Comparison of ENCODE assay signal across 14 mouse cellular contexts in the genomic region with DNA sequence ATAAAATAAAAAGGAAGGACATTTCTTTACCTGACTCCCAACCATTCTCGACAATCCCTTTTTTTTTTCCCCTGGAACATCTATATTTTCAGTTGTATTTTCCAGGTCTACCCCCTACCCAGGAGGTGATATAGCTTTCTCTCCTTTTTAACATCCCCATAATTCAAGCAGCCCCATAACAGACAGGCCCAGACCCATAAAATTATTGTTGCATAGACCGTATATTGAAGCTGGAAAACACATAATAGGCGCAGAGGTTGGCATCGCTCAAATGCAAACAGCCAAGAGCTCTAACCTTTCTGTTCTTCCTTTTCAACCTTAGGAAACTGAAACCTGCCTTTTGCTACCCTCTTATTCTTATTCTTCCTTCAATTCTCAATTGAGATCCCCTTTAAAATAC.
DNase-seq lines count a peak whose midpoint lies in the region; ATAC-seq and TF ChIP-seq lines count a peak whose summit lies in the region.
"Had no signal": no experiment of that assay in that cellular context is flagged by ENCODE, and none has a peak within 500 bp of the region (broad histone marks: within the 10 kb centered on the region; RNA-seq: fewer than 3 reads in every experiment).

No protein-coding gene starts in this region.

- H3K4me2 ChIP-seq in forebrain, embryonic 13.5 days = peak overlapping the region; percentile 65
- peak overlapping the region; percentile 55 for H3K4me2 ChIP-seq in hindbrain, embryonic 14.5 days (replicated peaks)
- H3K4me2 ChIP-seq in midbrain, embryonic 15.5 days = peak overlapping the region; percentile 50
- H3K4me2 ChIP-seq: heart, embryonic 15.5 days had no signal

- H3K27ac ChIP-seq in cortical plate, adult 2 months (ENCODE audit: insufficient read depth, low read length) = peak overlapping the region; percentile 34; the same call in 1 of the 2 replicates
- H3K27ac ChIP-seq in forebrain, embryonic 13.5 days = peak overlapping the region; percentile 95
- H3K27ac ChIP-seq in hindbrain, embryonic 14.5 days = peak overlapping the region; percentile 97
- peak overlapping the region; percentile 90 for H3K27ac ChIP-seq in midbrain, embryonic 15.5 days
- H3K27ac ChIP-seq: heart, embryonic 15.5 days had no signal

- DNase-seq in hindbrain, embryonic 14.5 days (ENCODE audit: low spot score) = no peak
- DNase-seq in adrenal gland, adult (ENCODE audit: inconsistent age in 2 of 2, low spot score in 1 of 2) = no peak
- no peak for DNase-seq in heart, adult 11 months
- DNase-seq in heart, adult 18-20 months = no peak
- no peak for DNase-seq in Muller cell, postnatal 12 days (ENCODE audit: inconsistent ontology term)
- DNase-seq: adrenal gland, postnatal 10 days; kidney, adult 8-10 months; liver; lung, adult 18-20 months; lung, postnatal 4 days had no signal

- H3K9me3 ChIP-seq in forebrain, embryonic 13.5 days (replicated peaks) = no peaks in the 10 kb centered on the region
- no peaks in the 10 kb centered on the region for H3K9me3 ChIP-seq in hindbrain, embryonic 14.5 days (ENCODE audit: control insufficient read depth, low read length)
- no peaks in the 10 kb centered on the region for H3K9me3 ChIP-seq in midbrain, embryonic 15.5 days
- H3K9me3 ChIP-seq: heart, embryonic 15.5 days had no signal

- peak; percentile 34 for ATAC-seq in forebrain, embryonic 13.5 days
- peak; percentile 41; the same call in 1 of the 2 replicates for ATAC-seq in hindbrain, embryonic 14.5 days (ENCODE audit: low FRiP score)
- peak; percentile 38 for ATAC-seq in midbrain, embryonic 15.5 days (replicated peaks)

- H3K4me1 ChIP-seq in cortical plate, adult 2 months (ENCODE audit: control insufficient read depth, insufficient read depth, low read length) = peaks cover 4% of the 10 kb centered on the region; the same call in 1 of the 2 replicates
- peaks cover 53% of the 10 kb centered on the region for H3K4me1 ChIP-seq in forebrain, embryonic 13.5 days
- H3K4me1 ChIP-seq in hindbrain, embryonic 14.5 days (replicated peaks; ENCODE audit: control insufficient read depth, insufficient read depth, low read length) = peaks cover 60% of the 10 kb centered on the region
- H3K4me1 ChIP-seq in midbrain, embryonic 15.5 days = peaks cover 35% of the 10 kb centered on the region
- H3K4me1 ChIP-seq: heart, embryonic 15.5 days had no signal

- peak overlapping the region; percentile 40; the same call in 1 of the 2 replicates for H3K9ac ChIP-seq in forebrain, embryonic 13.5 days
- H3K9ac ChIP-seq in hindbrain, embryonic 14.5 days = peak overlapping the region; percentile 43
- H3K9ac ChIP-seq in midbrain, embryonic 15.5 days = peak overlapping the region; percentile 41; the same call in 1 of the 2 replicates
- H3K9ac ChIP-seq: heart, embryonic 15.5 days had no signal

- no peak overlapping the region; the same call in 1 of the 2 replicates for H3K4me3 ChIP-seq in cortical plate, adult 2 months (ENCODE audit: insufficient read depth, low read length)
- peak overlapping the region; percentile 41 for H3K4me3 ChIP-seq in forebrain, embryonic 13.5 days
- H3K4me3 ChIP-seq in hindbrain, embryonic 14.5 days (replicated peaks; ENCODE audit: low read length) = peak overlapping the region; percentile 32
- peak overlapping the region; percentile 36 for H3K4me3 ChIP-seq in midbrain, embryonic 15.5 days
- H3K4me3 ChIP-seq: heart, embryonic 15.5 days had no signal

- no peak for TF ChIP-seq POLR2A in cortical plate, adult 2 months (IDR thresholded peaks at IDR 0.05; ENCODE audit: extremely low read depth, insufficient read depth, low read length)

- TF ChIP-seq CTCF in cortical plate, adult 2 months (IDR thresholded peaks at IDR 0.05; ENCODE audit: extremely low read depth, insufficient read depth, low read length) = no peak

- H3K27me3 ChIP-seq in forebrain, embryonic 13.5 days = no peaks in the 10 kb centered on the region
- H3K27me3 ChIP-seq in hindbrain, embryonic 14.5 days (ENCODE audit: control insufficient read depth, insufficient read depth, low read length) = no peaks in the 10 kb centered on the region
- H3K27me3 ChIP-seq in midbrain, embryonic 15.5 days (replicated peaks) = no peaks in the 10 kb centered on the region
- H3K27me3 ChIP-seq: heart, embryonic 15.5 days had no signal

- peaks cover 11% of the 10 kb centered on the region for H3K36me3 ChIP-seq in forebrain, embryonic 13.5 days (ENCODE audit: poor library complexity, severe bottlenecking)
- H3K36me3 ChIP-seq in hindbrain, embryonic 14.5 days (replicated peaks; ENCODE audit: control insufficient read depth, insufficient read depth) = peaks cover 17% of the 10 kb centered on the region
- H3K36me3 ChIP-seq in midbrain, embryonic 15.5 days (replicated peaks) = no peaks in the 10 kb centered on the region
- H3K36me3 ChIP-seq: heart, embryonic 15.5 days had no signal

- 43% methylated on average over 4 of the region's 4 CpGs for WGBS in forebrain, embryonic 13.5 days
- 43% methylated on average over 4 of the region's 4 CpGs for WGBS in hindbrain, embryonic 14.5 days
- WGBS in midbrain, embryonic 15.5 days = 38% methylated on average over 4 of the region's 4 CpGs

Comparison
In these comparisons a context has a peak if more than half of its experiments do, and no peak if none do; other contexts are left out.
1. H3K27ac ChIP-seq: peak in every context shown above with its lines; median percentile 97 in hindbrain, embryonic 14.5 days; 95 in forebrain, embryonic 13.5 days; 90 in midbrain, embryonic 15.5 days; 34 in cortical plate, adult 2 months.